Mouse (Mus musculus): ENCODE results near the gene Rhobtb3. TPM values are rescaled to one million over a fixed set of nuclear protein-coding genes. Genes with fewer than 3 reads are reported as not detected.
A peak's percentile ranks its signal among the peaks of the same experiment; 100 is the strongest.
"Not testable (repeated sequence)": the region's sequence is repeated elsewhere in the genome, so short reads cannot be mapped to it uniquely, and the experiment has no call there.

Rhobtb3 gene
- total RNA-seq, 2 experiments from 2014 or later = 13.6 to 15.3 TPM

GRCm38 (mm10) chr13:75841950-75842349 is 101.8 kb downstream of the Rhobtb3 start:
- TF ChIP-seq CTCF (IDR thresholded peaks at IDR 0.05) = no peak
- no peak overlapping the region for H3K27ac ChIP-seq
- peak overlapping the region; percentile 59 for H3K4me3 ChIP-seq
- DNase-seq (ENCODE audit: extremely low spot score in 1 of 2, low spot score in 2 of 2) = no peak
- intact Hi-C loops (cut with DNase I) = loop anchor here (2.0 to 5.0 kb wide), 3 partner anchors 35 to 135 kb away; partner anchors contain the start of genes Ell2 and Rhobtb3

DNA sequence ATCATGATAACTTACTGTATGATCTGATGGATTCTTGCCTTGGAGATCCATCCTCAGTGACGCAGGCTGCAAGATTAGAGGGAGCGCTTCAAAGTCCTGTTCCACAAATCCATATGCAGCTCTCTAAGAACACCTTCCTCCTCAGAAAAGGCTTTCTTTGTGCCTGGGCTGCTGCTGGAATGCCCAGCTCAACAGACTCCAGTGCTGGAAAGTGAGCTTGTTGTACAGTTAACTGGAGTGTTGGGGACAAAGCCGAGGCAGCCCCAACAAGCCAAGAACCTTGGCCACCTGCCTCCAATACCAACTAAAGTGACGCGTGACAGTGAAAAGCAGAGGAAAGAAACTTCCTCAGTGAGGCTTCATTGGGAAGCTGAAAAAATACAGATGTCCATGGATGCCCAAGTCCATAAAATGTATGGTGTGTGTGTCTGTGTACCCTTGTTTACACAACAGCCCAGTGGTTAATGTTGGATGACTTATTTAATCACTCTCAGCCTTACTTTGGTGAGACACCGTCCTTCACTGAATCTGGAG is 102.9 kb downstream of the Rhobtb3 start:
- peak overlapping the region; percentile 89 for H3K27ac ChIP-seq
- no peak for TF ChIP-seq CTCF (IDR thresholded peaks at IDR 0.05)
- peak in 1 of 2 experiments; percentile 18 for DNase-seq (ENCODE audit: extremely low spot score in 1 of 2, low spot score in 2 of 2)
- H3K4me3 ChIP-seq = peak overlapping the region; percentile 59
- intact Hi-C loops (cut with DNase I) = loop anchor here (1.0 to 5.0 kb wide), 4 partner anchors 36 to 177 kb away; partner anchors contain the start of genes Ell2, Rfesd and Rhobtb3

DNA sequence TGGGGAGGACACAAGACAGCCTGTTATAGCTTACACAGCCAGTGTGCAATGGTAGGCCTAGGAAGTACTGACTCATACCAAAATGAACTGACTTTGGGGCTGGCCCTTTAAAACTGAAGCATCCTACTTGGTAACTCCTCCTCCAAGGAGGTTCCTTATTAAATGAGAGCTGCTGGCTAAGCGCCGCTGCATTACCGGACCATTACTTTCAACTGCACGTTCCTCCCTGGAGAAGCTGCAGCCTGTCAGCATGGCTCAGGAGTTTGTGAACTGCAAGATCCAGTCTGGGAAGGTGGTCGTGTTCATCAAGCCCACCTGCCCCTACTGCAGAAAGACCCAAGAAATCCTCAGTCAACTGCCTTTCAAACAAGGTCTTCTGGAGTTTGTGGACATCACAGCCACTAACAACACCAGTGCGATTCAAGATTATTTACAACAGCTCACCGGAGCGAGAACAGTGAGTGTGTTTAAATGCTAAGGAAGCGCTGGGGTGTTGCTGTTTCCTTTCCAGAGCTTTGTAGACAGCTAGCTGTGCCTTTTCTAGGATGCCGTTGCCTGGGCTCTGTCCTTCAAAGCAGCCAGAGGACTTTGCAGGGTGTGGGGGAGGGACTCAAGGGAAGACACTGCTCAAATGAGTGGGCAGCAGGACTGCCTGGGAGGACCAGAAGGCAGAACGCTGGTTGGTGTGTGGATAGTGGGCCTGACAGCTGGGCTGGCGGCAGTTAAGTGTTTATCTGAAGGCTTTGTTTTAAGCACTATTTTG is 103.8 kb downstream of the Rhobtb3 start, which contains the start of gene Glrx:
Gene Glrx, plus strand, starts transcription at position 150 of the 763 bp plus-strand sequence.
- intact Hi-C loops (cut with DNase I) = loop anchor here (1.0 to 5.0 kb wide), 4 partner anchors 37 to 178 kb away; partner anchors contain the start of genes Ell2, Rfesd and Rhobtb3
- peak within 1 kb of the TSS; percentile 59 for H3K4me3 ChIP-seq
- TF ChIP-seq CTCF (IDR thresholded peaks at IDR 0.05) = no peak
- peak within 1 kb of the TSS; percentile 89 for H3K27ac ChIP-seq
- peak; percentile 72 to 78 for DNase-seq (ENCODE audit: extremely low spot score in 1 of 2, low spot score in 2 of 2)

- Histone ChIP-seq H3K4me3 (no peak overlapping the region), H3K27ac (no peak overlapping the region)
- DNase-seq (ENCODE audit: extremely low spot score in 1 of 2, low spot score in 2 of 2) = no peak
- no peak for TF ChIP-seq CTCF (IDR thresholded peaks at IDR 0.05)
- intact Hi-C loops (cut with DNase I) = no loop called here
Observed at GRCm38 (mm10) chr13:75838506-75838905, 105.2 kb downstream of the Rhobtb3 start.

DNA sequence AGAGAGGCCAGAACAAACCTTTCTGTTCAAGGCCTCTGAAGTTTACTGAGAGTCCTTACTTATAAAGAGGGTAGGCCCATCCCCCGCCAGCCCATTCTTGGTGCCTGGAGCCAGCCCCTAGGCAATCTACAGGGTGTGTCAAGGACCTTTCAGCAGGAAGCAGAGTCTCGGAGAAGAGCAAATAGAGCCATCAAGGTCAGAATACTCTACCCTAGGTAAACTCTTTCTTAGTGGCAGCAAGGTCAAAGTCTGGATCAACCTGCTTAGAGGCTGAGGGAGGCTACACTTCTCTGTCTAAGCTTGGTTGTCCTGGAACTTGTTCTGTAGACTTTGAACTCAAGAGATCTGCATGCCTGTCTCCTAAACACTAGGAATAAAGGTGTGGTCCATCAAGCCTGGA is 108.3 kb downstream of the Rhobtb3 start:
- Histone ChIP-seq H3K27ac (no peak overlapping the region), H3K4me3 (no peak overlapping the region)
- no peak for TF ChIP-seq CTCF (IDR thresholded peaks at IDR 0.05)
- intact Hi-C loops (cut with DNase I) = no loop called here
- DNase-seq (ENCODE audit: extremely low spot score in 1 of 2, low spot score in 2 of 2) = no peak

DNA sequence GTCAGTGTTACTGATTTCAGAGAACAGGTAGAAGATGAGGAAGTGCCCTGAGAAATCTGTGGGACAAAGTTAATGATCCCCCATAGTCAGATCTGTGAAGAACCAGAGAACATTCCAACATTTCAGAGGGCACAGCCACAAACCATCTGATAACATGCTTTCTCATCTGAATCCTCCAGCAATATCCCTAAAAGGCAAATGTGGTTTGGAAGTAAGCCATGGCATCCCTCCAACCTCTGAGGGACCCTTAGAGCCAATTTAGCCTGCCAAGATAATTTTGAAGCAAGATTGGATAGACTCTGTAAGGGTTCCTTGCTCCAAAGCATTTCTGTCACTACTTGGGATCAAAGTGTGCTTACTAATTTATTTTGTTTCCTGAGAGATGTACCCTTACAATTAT is 110.2 kb downstream of the Rhobtb3 start:
- no peak overlapping the region for H3K4me3 ChIP-seq
- intact Hi-C loops (cut with DNase I) = no loop called here
- DNase-seq (ENCODE audit: extremely low spot score in 1 of 2, low spot score in 2 of 2) = no peak
- TF ChIP-seq CTCF (IDR thresholded peaks at IDR 0.05) = no peak
- no peak overlapping the region for H3K27ac ChIP-seq

- TF ChIP-seq CTCF (IDR thresholded peaks at IDR 0.05) = no peak
- H3K27ac ChIP-seq = no peak overlapping the region
- H3K4me3 ChIP-seq = no peak overlapping the region
- no peak for DNase-seq (ENCODE audit: extremely low spot score in 1 of 2, low spot score in 2 of 2)
- intact Hi-C loops (cut with DNase I) = no loop called here
Observed at GRCm38 (mm10) chr13:75832697-75833096, 111.0 kb downstream of the Rhobtb3 start.

- intact Hi-C loops (cut with DNase I) = no loop called here
- TF ChIP-seq CTCF (IDR thresholded peaks at IDR 0.05) = no peak
- no peak for DNase-seq (ENCODE audit: extremely low spot score in 1 of 2, low spot score in 2 of 2)
- Histone ChIP-seq H3K27ac (no peak overlapping the region), H3K4me3 (no peak overlapping the region)
Observed at GRCm38 (mm10) chr13:75831710-75832109, 112.0 kb downstream of the Rhobtb3 start.

DNA sequence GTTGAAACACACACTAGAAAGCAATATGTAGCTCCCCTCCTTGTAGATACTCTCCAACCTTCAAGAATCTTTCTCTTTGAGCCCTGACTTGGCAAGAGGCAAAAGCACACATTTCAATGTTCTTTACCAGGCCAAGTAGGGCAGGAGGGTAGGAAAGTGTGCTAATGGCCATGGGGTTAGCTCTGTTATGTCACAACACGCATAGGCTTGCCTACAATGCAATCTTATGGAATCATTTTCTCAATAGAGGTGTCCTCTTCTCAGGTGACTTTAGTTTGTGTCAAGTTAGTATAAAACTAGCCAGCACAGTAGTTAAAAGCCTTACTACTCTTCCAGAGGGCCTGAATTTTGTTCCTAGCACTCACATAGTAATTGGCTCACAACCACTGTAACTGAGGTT is 113.0 kb downstream of the Rhobtb3 start:
- DNase-seq (ENCODE audit: extremely low spot score in 1 of 2, low spot score in 2 of 2) = no peak
- no peak for TF ChIP-seq CTCF (IDR thresholded peaks at IDR 0.05)
- intact Hi-C loops (cut with DNase I) = no loop called here
- Histone ChIP-seq H3K27ac (no peak overlapping the region), H3K4me3 (no peak overlapping the region)

DNA sequence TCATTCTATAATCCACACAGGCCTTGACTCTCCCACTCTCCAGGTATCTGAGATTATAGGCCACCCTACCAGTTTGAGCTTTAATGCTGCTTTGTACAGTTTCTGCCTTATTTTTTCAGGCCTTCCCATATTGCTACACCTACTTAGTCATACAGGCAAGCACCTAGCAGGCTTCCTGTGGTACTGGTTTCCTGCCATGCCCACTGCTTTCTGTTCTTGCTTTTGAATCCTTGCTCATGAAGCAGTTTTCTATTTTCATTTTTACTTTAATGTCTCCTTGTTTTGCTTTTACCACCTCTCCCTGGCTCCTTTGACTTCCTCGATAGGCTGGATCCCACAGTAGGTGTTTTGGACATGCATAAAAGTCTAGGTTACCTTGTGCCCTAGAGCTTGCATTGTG is 118.3 kb downstream of the Rhobtb3 start:
- intact Hi-C loops (cut with DNase I) = no loop called here
- H3K4me3 ChIP-seq = no peak overlapping the region
- no peak overlapping the region for H3K27ac ChIP-seq
- no peak for DNase-seq (ENCODE audit: extremely low spot score in 1 of 2, low spot score in 2 of 2)
- no peak for TF ChIP-seq CTCF (IDR thresholded peaks at IDR 0.05)

DNA sequence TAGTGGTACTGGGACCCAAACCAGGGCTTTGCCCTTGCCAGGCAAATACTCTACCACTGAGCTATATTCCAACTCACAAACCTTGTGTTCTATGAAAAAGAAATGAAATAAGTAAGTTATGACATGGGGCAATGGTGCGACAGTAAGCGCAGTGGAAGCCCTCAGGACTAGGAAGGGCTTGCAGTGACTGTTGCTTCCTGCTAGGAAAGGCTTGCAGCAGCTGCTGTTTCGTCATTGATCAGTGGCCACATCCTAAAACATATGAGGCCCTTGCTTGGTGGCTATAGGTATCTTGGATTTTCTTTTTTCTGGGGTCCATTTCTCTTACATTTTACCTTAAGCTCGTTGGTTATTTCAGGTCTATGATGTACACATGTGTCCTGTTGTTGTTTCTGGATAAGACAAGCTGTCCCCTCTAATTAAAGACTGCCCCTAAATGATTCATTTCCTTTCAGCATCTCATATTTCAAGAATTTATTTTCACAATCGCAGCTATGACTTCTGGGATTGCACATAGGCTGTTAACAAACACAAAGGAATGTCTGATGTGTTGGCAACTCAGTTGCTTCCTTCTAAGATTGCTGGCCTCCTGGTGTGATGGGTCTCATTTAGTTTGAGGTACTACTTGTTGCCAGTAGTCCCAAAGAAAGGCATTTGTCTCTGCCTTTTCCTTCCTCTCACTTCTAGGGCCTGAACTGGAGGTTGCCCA is 119.0 kb downstream of the Rhobtb3 start:
- no peak for TF ChIP-seq CTCF (IDR thresholded peaks at IDR 0.05)

GRCm38 (mm10) chr13:75823201-75823600 is 120.5 kb downstream of the Rhobtb3 start:
- DNase-seq (ENCODE audit: extremely low spot score in 1 of 2, low spot score in 2 of 2) = no peak
- TF ChIP-seq CTCF (IDR thresholded peaks at IDR 0.05) = no peak
- intact Hi-C loops (cut with DNase I) = no loop called here
- H3K27ac ChIP-seq = no peak overlapping the region
- H3K4me3 ChIP-seq = no peak overlapping the region

More for the DNA sequence above, 119.0 kb downstream of the Rhobtb3 start:
- no peak overlapping the region for H3K4me3 ChIP-seq
- no peak for DNase-seq (ENCODE audit: extremely low spot score in 1 of 2, low spot score in 2 of 2)
- no peak overlapping the region for H3K27ac ChIP-seq
- intact Hi-C loops (cut with DNase I) = no loop called here

DNA sequence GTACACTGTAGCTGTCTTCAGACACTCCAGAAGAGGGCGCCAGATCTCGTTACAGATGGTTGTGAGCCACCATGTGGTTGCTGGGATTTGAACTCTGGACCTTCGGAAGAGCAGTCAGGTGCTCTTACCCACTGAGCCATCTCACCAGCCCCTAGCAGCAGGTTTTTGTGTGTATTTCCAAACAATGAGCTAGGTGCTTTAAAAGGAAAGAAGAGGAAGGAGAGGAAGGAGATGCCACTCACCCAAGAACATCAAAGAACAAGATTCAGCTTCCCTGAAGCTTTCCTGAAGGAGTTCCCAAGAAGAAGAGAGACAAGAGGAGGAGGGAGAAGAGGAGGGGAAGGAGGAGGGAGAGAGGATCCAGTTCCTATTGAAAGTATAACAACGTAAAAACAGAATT is 121.4 kb downstream of the Rhobtb3 start:
- H3K27ac ChIP-seq; intact Hi-C loops (cut with DNase I); DNase-seq (ENCODE audit: extremely low spot score in 1 of 2, low spot score in 2 of 2); H3K4me3 ChIP-seq: not testable (repeated sequence)
